Mouse (Mus musculus) heart, embryonic 10.5 days (tissue): Measurements from ENCODE around the gene Stx16. TPM values are rescaled to one million over a fixed set of nuclear protein-coding genes. Genes with fewer than 3 reads are reported as not detected.

Source experiments
- DNase-seq: peaks from one replicate; pipeline ENCODE4 v3.0.0-alpha.2; 2017; ENCODE audit warnings: low spot score
- H3K27ac ChIP-seq: fragments of 300-500 bp; sonication (generic); 2 replicates; pipeline ENCODE4 v1.5.1; 2016; ENCODE audit warnings: mild to moderate bottlenecking
- H3K27me3 ChIP-seq: fragments of 300-500 bp; sonication (generic); 2 replicates; pipeline ENCODE4 v1.6.1; 2016; ENCODE audit warnings: mild to moderate bottlenecking; ENCODE audit not compliant: poor library complexity, insufficient read depth, severe bottlenecking
- H3K36me3 ChIP-seq: fragments of 300-500 bp; sonication (generic); 2 replicates; pipeline ENCODE4 v1.6.1; 2016; ENCODE audit warnings: mild to moderate bottlenecking, moderate library complexity
- H3K4me1 ChIP-seq: fragments of 300-500 bp; sonication (generic); 2 replicates; pipeline ENCODE4 v1.6.1; 2016; ENCODE audit warnings: mild to moderate bottlenecking
- H3K4me3 ChIP-seq: fragments of 300-500 bp; sonication (generic); 2 replicates; pipeline ENCODE4 v1.5.1; 2016; ENCODE audit warnings: mild to moderate bottlenecking, moderate library complexity
- H3K9me3 ChIP-seq: fragments of 300-500 bp; sonication (generic); 2 replicates; pipeline ENCODE4 v1.6.1; 2016; ENCODE audit warnings: mild to moderate bottlenecking, moderate library complexity
- WGBS: fragments of 180-500 bp; shearing (Covaris S2); methylation state at CpG from one replicate; pipeline ENCODE4 v1.1.7; 2016; 5-methylcytosine and 5-hydroxymethylcytosine counted together
- polyA plus RNA-seq: library from polyadenylated mRNA; unstranded; fragments of >200 nt; fragmentation: Nextera tagmentation; extraction: Ambion mirVana; gene quantifications from 2 replicates; pipeline ENCODE4 v1.2.1, GENCODE M21; 2016

The Stx16 gene
- polyA plus RNA-seq, 1 experiment from 2014 or later, result 11.9 TPM

GRCm38 (mm10) chr2:174063074-174063473 lies 13.0 kb upstream of the Stx16 start:
- 66% methylated on average over 6 of the region's 6 CpGs for WGBS

GRCm38 (mm10) chr2:174063527-174064211 lies 12.4 kb upstream of the Stx16 start:
- Histone ChIP-seq H3K27me3 (no peaks in the 10 kb centered on the region), H3K4me3 (no peak overlapping the region), H3K36me3 (no peaks in the 10 kb centered on the region), H3K4me1 (peaks cover 16% of the 10 kb centered on the region; the same call in 1 of the 2 replicates), H3K9me3 (no peaks in the 10 kb centered on the region), H3K27ac (no peak overlapping the region)
- 73% methylated on average over 9 of the region's 9 CpGs for WGBS
- DNase-seq, result peak; percentile 70

More at GRCm38 (mm10) chr2:174063074-174063473, 13.0 kb upstream of the Stx16 start:
- H3K36me3 ChIP-seq, result no peaks in the 10 kb centered on the region
- DNase-seq, result peak; percentile 51
- H3K27ac ChIP-seq, result no peak overlapping the region
- H3K27me3 ChIP-seq, result no peaks in the 10 kb centered on the region
- H3K9me3 ChIP-seq, result no peaks in the 10 kb centered on the region
- H3K4me3 ChIP-seq, result no peak overlapping the region
- peaks cover 16% of the 10 kb centered on the region; the same call in 1 of the 2 replicates for H3K4me1 ChIP-seq

- 83% methylated on average over 6 of the region's 6 CpGs for WGBS
- Histone ChIP-seq H3K27ac (no peak overlapping the region), H3K4me3 (no peak overlapping the region), H3K9me3 (no peaks in the 10 kb centered on the region), H3K4me1 (0 out of 2 replicates have a peak, but pooled peaks cover 7% of the 10 kb centered on the region), H3K27me3 (no peaks in the 10 kb centered on the region), H3K36me3 (no peaks in the 10 kb centered on the region)
- DNase-seq, result no peak
Measured at GRCm38 (mm10) chr2:174067793-174068419, 8.2 kb upstream of the Stx16 start.

- Histone ChIP-seq H3K27me3 (no peaks in the 10 kb centered on the region), H3K27ac (no peak overlapping the region), H3K4me1 (peaks cover 5% of the 10 kb centered on the region), H3K36me3 (no peaks in the 10 kb centered on the region), H3K9me3 (no peaks in the 10 kb centered on the region), H3K4me3 (no peak overlapping the region)
- WGBS, result 61% methylated on average over 3 of the region's 3 CpGs
- no peak for DNase-seq
Measured at GRCm38 (mm10) chr2:174069532-174070049, 6.5 kb upstream of the Stx16 start.

- H3K27me3 ChIP-seq, result no peaks in the 10 kb centered on the region
- WGBS, result 83% methylated on average over 5 of the region's 5 CpGs
- H3K27ac ChIP-seq, result no peak overlapping the region
- H3K4me1 ChIP-seq, result peaks cover 18% of the 10 kb centered on the region
- DNase-seq, result no peak
- no peak overlapping the region for H3K4me3 ChIP-seq
- no peaks in the 10 kb centered on the region for H3K36me3 ChIP-seq
- no peaks in the 10 kb centered on the region for H3K9me3 ChIP-seq
Measured at GRCm38 (mm10) chr2:174071406-174071805, 4.7 kb upstream of the Stx16 start.

GRCm38 (mm10) chr2:174073156-174073790 lies 2.8 kb upstream of the Stx16 start:
- Histone ChIP-seq H3K27ac (no peak overlapping the region), H3K4me3 (no peak overlapping the region), H3K36me3 (no peaks in the 10 kb centered on the region), H3K9me3 (no peaks in the 10 kb centered on the region), H3K4me1 (peaks cover 28% of the 10 kb centered on the region), H3K27me3 (no peaks in the 10 kb centered on the region)
- 76% methylated on average over 5 of the region's 5 CpGs for whole genome bisulfite sequencing
- no peak for DNase-seq

- peak overlapping the region; percentile 90 for H3K4me3 ChIP-seq
- H3K36me3 ChIP-seq, result no peaks in the 10 kb centered on the region
- H3K27me3 ChIP-seq, result no peaks in the 10 kb centered on the region
- H3K27ac ChIP-seq, result peak overlapping the region; percentile 92
- H3K4me1 ChIP-seq, result peaks cover 33% of the 10 kb centered on the region
- no peak for DNase-seq
- no peaks in the 10 kb centered on the region for H3K9me3 ChIP-seq
- WGBS, result 0% methylated on average over 11 of the region's 13 CpGs
Measured at GRCm38 (mm10) chr2:174074621-174075020, 1.5 kb upstream of the Stx16 start.

- H3K4me1 ChIP-seq, result peaks cover 33% of the 10 kb centered on the region
- H3K9me3 ChIP-seq, result no peaks in the 10 kb centered on the region
- under 1% methylated on average over 22 of the region's 22 CpGs for WGBS
- H3K27me3 ChIP-seq, result no peaks in the 10 kb centered on the region
- H3K36me3 ChIP-seq, result no peaks in the 10 kb centered on the region
- peak overlapping the region; percentile 92 for H3K27ac ChIP-seq
- H3K4me3 ChIP-seq, result peak overlapping the region; percentile 90
- peak; percentile 78 for DNase-seq
Measured at GRCm38 (mm10) chr2:174075072-174075570, 987 bp upstream of the Stx16 start.

GRCm38 (mm10) chr2:174076433-174076824 lies 321 bp downstream of the Stx16 start:
- no peaks in the 10 kb centered on the region for H3K36me3 ChIP-seq
- no peak for DNase-seq
- H3K27me3 ChIP-seq, result no peaks in the 10 kb centered on the region
- peak overlapping the region; percentile 90 for H3K4me3 ChIP-seq
- H3K4me1 ChIP-seq, result peaks cover 33% of the 10 kb centered on the region
- H3K27ac ChIP-seq, result peak overlapping the region; percentile 92
- WGBS, result under 1% methylated on average over 22 of the region's 22 CpGs
- no peaks in the 10 kb centered on the region for H3K9me3 ChIP-seq

GRCm38 (mm10) chr2:174077004-174077695 lies 1.0 kb downstream of the Stx16 start:
- Histone ChIP-seq H3K27ac (peak overlapping the region; percentile 92), H3K4me3 (peak overlapping the region; percentile 90), H3K4me1 (peaks cover 33% of the 10 kb centered on the region), H3K36me3 (no peaks in the 10 kb centered on the region), H3K9me3 (no peaks in the 10 kb centered on the region), H3K27me3 (no peaks in the 10 kb centered on the region)
- WGBS, result under 1% methylated on average over 19 of the region's 19 CpGs
- DNase-seq, result peak; percentile 84

GRCm38 (mm10) chr2:174077776-174078338 lies 1.7 kb downstream of the Stx16 start:
- peak overlapping the region; percentile 90 for H3K4me3 ChIP-seq
- 25% methylated on average over 11 of the region's 11 CpGs for WGBS
- DNase-seq, result no peak
- H3K27ac ChIP-seq, result peak overlapping the region; percentile 92; the same call in 1 of the 2 replicates
- H3K36me3 ChIP-seq, result no peaks in the 10 kb centered on the region
- no peaks in the 10 kb centered on the region for H3K27me3 ChIP-seq
- H3K9me3 ChIP-seq, result no peaks in the 10 kb centered on the region
- H3K4me1 ChIP-seq, result peaks cover 33% of the 10 kb centered on the region

- Histone ChIP-seq H3K27ac (no peak overlapping the region), H3K36me3 (0 out of 2 replicates have a peak, but pooled peaks cover 4% of the 10 kb centered on the region), H3K9me3 (no peaks in the 10 kb centered on the region), H3K4me1 (peaks cover 20% of the 10 kb centered on the region), H3K4me3 (no peak overlapping the region), H3K27me3 (no peaks in the 10 kb centered on the region)
- WGBS, result 82% methylated on average over 5 of the region's 5 CpGs
- DNase-seq, result no peak
Measured at GRCm38 (mm10) chr2:174081833-174082232, 5.7 kb downstream of the Stx16 start.
